Mouse (Mus musculus) forebrain, embryonic 12.5 days (tissue): ENCODE measurements around the gene Gsta4. TPM values are rescaled to one million over a fixed set of nuclear protein-coding genes. Genes with fewer than 3 reads are reported as not detected.

ENCODE experiments used
- polyA plus RNA-seq: library from polyadenylated mRNA; unstranded; fragments of >200 nt; fragmentation: Nextera tagmentation; extraction: Ambion mirVana; gene quantifications from 2 replicates; pipeline ENCODE4 v1.2.1, GENCODE M21; 2016

Gsta4 gene
- polyA plus RNA-seq, 1 experiment from 2014 or later, result 43.0 TPM

Other genes starting within 250 kb of the Gsta4 start
- not detected in 2 replicates for gene Gcm1, start 130.8 kb upstream of the Gsta4 start, polyA plus RNA-seq
- 32.7 and 35.9 TPM in 2 replicates for gene Fbxo9, start 73.7 kb upstream of the Gsta4 start, polyA plus RNA-seq
- gene Ick, start 73.6 kb upstream of the Gsta4 start, polyA plus RNA-seq, result 35.5 and 38.4 TPM in 2 replicates
- not detected in 2 replicates for gene Gsta1, start 47.9 kb downstream of the Gsta4 start, polyA plus RNA-seq
- gene Gm3776, start 74.4 kb downstream of the Gsta4 start, polyA plus RNA-seq, result not detected in 2 replicates
- not detected in 2 replicates for gene Gm10639, start 107.1 kb downstream of the Gsta4 start, polyA plus RNA-seq
- not detected in 2 replicates for gene Omt2a, start 132.0 kb downstream of the Gsta4 start, polyA plus RNA-seq
- not detected in 2 replicates for gene Omt2b, start 144.8 kb downstream of the Gsta4 start, polyA plus RNA-seq
- gene Gsta2, start 173.0 kb downstream of the Gsta4 start, polyA plus RNA-seq, result not detected in 2 replicates
- 0.81 and 1.8 TPM in 2 replicates for gene Dppa5a, start 185.4 kb downstream of the Gsta4 start, polyA plus RNA-seq
- gene Ooep, start 196.0 kb downstream of the Gsta4 start, polyA plus RNA-seq, result 5.6 and 6.3 TPM in 2 replicates
- 0.17 and 0.27 TPM in 2 replicates for gene Ddx43, start 213.0 kb downstream of the Gsta4 start, polyA plus RNA-seq